Mouse (Mus musculus): Measurements from ENCODE around the gene Prelid3b. TPM values are rescaled to one million over a fixed set of nuclear protein-coding genes. Genes with fewer than 3 reads are reported as not detected.

The Prelid3b gene
- polyA plus RNA-seq, 1 experiment from 2014 or later = 68.9 TPM

DNA sequence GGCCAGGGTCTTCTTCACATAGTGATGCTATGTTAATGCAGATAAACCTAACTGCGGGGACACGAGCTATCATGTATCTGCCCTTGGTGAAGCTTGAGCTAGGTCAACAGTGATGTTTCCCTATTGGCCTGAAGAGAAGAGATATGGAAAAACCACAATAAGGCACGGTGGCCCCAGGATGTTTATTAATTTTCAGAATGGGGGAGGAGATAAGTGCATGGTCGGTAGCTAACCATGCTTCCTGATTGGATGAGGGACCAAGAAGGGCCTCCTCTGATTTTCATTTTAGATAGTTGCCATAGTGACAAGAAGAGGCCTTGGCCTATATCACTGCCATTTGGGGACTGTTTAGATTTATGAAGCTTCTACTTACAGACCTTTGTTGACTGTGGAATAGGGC, 2.5 kb downstream of the Prelid3b start:
- Histone ChIP-seq H3K9ac (replicated peaks; ENCODE audit: low read depth) (no peak overlapping the region), H3K9me3 (ENCODE audit: low read length) (no peaks in the 10 kb centered on the region), H3K4me1 (ENCODE audit: insufficient read depth, low read depth, low read length) (peaks cover 6% of the 10 kb centered on the region; the same call in 1 of the 2 replicates), H3K4me2 (replicated peaks; ENCODE audit: low read depth, low read length) (no peak overlapping the region), H3K27ac (ENCODE audit: low read length) (no peak overlapping the region), H3K36me3 (ENCODE audit: insufficient read depth, low read length) (no peaks in the 10 kb centered on the region), H3K4me3 (ENCODE audit: low read depth, low read length) (no peak overlapping the region), H3K27me3 (replicated peaks; ENCODE audit: insufficient read depth, low read length) (no peaks in the 10 kb centered on the region)
- WGBS = 45% methylated on average over 4 of the region's 4 CpGs
- ATAC-seq (no peak), DNase-seq (ENCODE audit: low spot score) (no peak)
- TF ChIP-seq EP300 (IDR thresholded peaks at IDR 0.05) (no peak), CTCF (IDR thresholded peaks at IDR 0.05) (no peak)

DNA sequence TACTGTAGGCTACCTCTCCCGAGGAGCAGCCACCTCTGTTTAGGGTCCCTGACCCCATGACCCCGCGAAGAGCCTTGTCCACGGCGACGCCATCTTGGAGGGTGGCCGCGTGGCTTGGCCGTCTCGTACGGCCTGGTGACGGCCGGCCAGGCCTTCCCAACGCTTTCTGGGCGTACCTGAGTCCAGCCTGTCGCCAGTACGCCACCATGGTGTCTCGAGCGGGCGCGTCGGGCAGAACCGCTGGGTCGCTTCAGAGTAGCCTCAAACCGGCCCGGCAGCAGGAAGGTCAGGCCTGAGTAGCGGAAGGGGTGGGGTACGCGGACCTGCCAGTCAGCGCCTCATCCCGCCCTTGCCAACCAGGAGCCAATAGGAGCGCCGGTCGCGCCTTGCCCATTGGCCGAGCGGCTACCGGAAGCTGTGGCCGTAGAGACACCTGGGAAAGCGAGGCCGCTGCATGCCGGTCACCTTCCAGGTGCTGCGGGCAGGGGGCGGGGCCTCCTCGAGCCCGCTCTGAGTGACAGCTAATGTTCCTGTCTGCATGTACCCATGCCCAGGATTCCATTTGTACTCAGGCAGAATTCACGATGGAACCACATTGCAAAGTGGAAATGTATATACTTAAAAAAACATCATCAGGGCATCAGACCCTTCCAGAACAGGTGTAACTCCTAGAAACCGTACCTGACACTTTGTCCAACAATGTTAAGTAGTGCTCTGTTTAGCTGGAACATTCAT, 8.9 kb downstream of the Prelid3b start, which contains the start of gene Atp5e:
Gene Atp5e, minus strand, starts transcription at position 317 of the 735 bp plus-strand sequence.
- Histone ChIP-seq H3K9ac (replicated peaks; ENCODE audit: low read depth) (peak within 1 kb of the TSS; percentile 71), H3K36me3 (ENCODE audit: insufficient read depth, low read length) (no peaks in the 10 kb centered on the region), H3K27me3 (replicated peaks; ENCODE audit: insufficient read depth, low read length) (no peaks in the 10 kb centered on the region), H3K27ac (ENCODE audit: low read length) (peak within 1 kb of the TSS; percentile 71; the same call in 1 of the 2 replicates), H3K4me1 (ENCODE audit: insufficient read depth, low read depth, low read length) (peaks cover 8% of the 10 kb centered on the region; the same call in 1 of the 2 replicates), H3K4me2 (replicated peaks; ENCODE audit: low read depth, low read length) (peak within 1 kb of the TSS; percentile 94), H3K4me3 (ENCODE audit: low read depth, low read length) (peak within 1 kb of the TSS; percentile 69), H3K9me3 (ENCODE audit: low read length) (no peaks in the 10 kb centered on the region)
- peak; percentile 100 for ATAC-seq
- TF ChIP-seq CTCF (IDR thresholded peaks at IDR 0.05) = peak; percentile 20; the same call in 1 of the 2 replicates
- no peak for TF ChIP-seq EP300 (IDR thresholded peaks at IDR 0.05)
- 3% methylated on average over 48 of the region's 48 CpGs for WGBS
- DNase-seq (ENCODE audit: low spot score) = peak; percentile 98

DNA sequence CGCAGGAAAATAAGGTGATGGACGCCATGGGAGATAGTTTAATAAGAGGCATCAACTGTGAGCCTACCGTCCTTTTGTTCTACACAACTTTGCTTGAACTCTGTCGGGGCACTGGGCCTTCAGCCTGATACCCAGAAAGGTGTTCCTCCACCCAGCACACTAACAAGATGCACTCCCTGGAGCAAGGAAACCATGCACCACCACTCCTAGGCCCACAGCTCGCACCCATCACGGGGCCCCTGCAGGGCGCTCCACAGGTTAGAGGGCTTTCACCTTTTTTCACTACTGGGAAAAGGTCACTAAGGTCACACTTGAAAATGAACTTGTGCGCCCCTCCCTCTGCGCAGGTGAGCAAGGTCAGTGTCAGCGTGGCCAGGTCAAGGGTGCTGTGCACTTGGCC, 9.5 kb downstream of the Prelid3b start:
- no peaks in the 10 kb centered on the region for H3K36me3 ChIP-seq (ENCODE audit: insufficient read depth, low read length)
- 0 out of 2 replicates have a peak overlapping the region, but pooled peaks have one; percentile 71 for H3K27ac ChIP-seq (ENCODE audit: low read length)

DNA sequence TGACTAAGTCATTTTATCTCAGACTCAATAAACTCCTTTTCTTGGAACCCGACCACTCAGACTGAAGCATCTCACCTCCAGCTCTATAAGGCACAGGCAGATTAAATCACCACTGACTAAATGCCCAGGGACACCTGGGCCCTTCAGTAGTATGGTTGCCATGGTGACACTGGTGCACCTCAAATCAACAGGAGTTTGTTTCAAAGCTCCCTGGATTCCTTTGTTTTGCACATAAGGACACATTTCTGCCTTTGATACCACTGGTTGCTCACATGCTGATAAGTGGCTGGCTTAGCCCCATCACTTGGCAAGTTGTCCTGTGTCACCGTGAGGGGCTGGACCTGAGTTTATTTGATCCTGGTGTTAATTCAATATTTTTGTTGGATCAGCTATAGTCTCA, 13.5 kb downstream of the Prelid3b start:
- Histone ChIP-seq H3K4me2 (replicated peaks; ENCODE audit: low read depth, low read length) (no peak overlapping the region), H3K4me1 (ENCODE audit: insufficient read depth, low read depth, low read length) (peaks cover 8% of the 10 kb centered on the region; the same call in 1 of the 2 replicates), H3K9ac (replicated peaks; ENCODE audit: low read depth) (no peak overlapping the region), H3K27me3 (replicated peaks; ENCODE audit: insufficient read depth, low read length) (no peaks in the 10 kb centered on the region), H3K27ac (ENCODE audit: low read length) (no peak overlapping the region), H3K9me3 (ENCODE audit: low read length) (no peaks in the 10 kb centered on the region), H3K4me3 (ENCODE audit: low read depth, low read length) (no peak overlapping the region), H3K36me3 (ENCODE audit: insufficient read depth, low read length) (no peaks in the 10 kb centered on the region)
- WGBS = 45% methylated on average over 2 of the region's 2 CpGs
- DNase-seq (ENCODE audit: low spot score) (no peak), ATAC-seq (no peak)
- TF ChIP-seq CTCF (IDR thresholded peaks at IDR 0.05) = no peak
- no peak for TF ChIP-seq EP300 (IDR thresholded peaks at IDR 0.05)

More for the DNA sequence above, 9.5 kb downstream of the Prelid3b start:
- TF ChIP-seq EP300 (IDR thresholded peaks at IDR 0.05) = no peak
- no peak for TF ChIP-seq CTCF (IDR thresholded peaks at IDR 0.05)
- no peaks in the 10 kb centered on the region for H3K9me3 ChIP-seq (ENCODE audit: low read length)
- DNase-seq (ENCODE audit: low spot score) = no peak
- peak overlapping the region; percentile 69 for H3K4me3 ChIP-seq (ENCODE audit: low read depth, low read length)
- peaks cover 8% of the 10 kb centered on the region; the same call in 1 of the 2 replicates for H3K4me1 ChIP-seq (ENCODE audit: insufficient read depth, low read depth, low read length)
- H3K4me2 ChIP-seq (replicated peaks; ENCODE audit: low read depth, low read length) = peak overlapping the region; percentile 94
- no peaks in the 10 kb centered on the region for H3K27me3 ChIP-seq (replicated peaks; ENCODE audit: insufficient read depth, low read length)
- ATAC-seq = peak; percentile 7
- peak overlapping the region; percentile 71 for H3K9ac ChIP-seq (replicated peaks; ENCODE audit: low read depth)
- 23% methylated on average over 10 of the region's 10 CpGs for WGBS

DNA sequence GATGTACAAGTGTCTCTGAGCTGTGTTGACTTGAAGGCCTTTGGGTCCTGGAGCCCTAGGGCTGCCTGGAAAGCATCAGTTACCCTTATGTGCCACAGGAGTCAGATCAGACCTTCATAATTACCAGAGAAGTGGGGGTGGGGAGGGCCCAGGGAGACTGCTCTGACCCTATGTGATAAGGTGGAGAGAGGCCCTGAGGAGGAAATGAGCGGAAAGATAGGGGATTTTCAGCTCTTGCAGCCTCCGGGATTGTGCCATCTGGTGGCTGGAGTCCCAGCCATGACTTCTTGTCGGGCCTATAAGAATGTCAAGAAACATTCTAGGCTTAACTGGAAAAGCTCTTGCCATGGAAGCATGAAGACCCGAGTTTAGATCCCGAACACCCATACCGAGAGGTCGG, 19.2 kb downstream of the Prelid3b start:
- no peak for TF ChIP-seq EP300 (IDR thresholded peaks at IDR 0.05)
- peak; percentile 55 for TF ChIP-seq CTCF (IDR thresholded peaks at IDR 0.05)
- no peak overlapping the region for H3K4me3 ChIP-seq (ENCODE audit: low read depth, low read length)
- no peak for DNase-seq (ENCODE audit: low spot score)
- no peaks in the 10 kb centered on the region for H3K4me1 ChIP-seq (ENCODE audit: insufficient read depth, low read depth, low read length)
- no peak overlapping the region for H3K9ac ChIP-seq (replicated peaks; ENCODE audit: low read depth)
- no peaks in the 10 kb centered on the region for H3K9me3 ChIP-seq (ENCODE audit: low read length)
- 66% methylated on average over 7 of the region's 7 CpGs for WGBS
- no peak overlapping the region for H3K27ac ChIP-seq (ENCODE audit: low read length)
- H3K27me3 ChIP-seq (replicated peaks; ENCODE audit: insufficient read depth, low read length) = no peaks in the 10 kb centered on the region
- no peak overlapping the region for H3K4me2 ChIP-seq (replicated peaks; ENCODE audit: low read depth, low read length)
- no peaks in the 10 kb centered on the region for H3K36me3 ChIP-seq (ENCODE audit: insufficient read depth, low read length)
- no peak for ATAC-seq

DNA sequence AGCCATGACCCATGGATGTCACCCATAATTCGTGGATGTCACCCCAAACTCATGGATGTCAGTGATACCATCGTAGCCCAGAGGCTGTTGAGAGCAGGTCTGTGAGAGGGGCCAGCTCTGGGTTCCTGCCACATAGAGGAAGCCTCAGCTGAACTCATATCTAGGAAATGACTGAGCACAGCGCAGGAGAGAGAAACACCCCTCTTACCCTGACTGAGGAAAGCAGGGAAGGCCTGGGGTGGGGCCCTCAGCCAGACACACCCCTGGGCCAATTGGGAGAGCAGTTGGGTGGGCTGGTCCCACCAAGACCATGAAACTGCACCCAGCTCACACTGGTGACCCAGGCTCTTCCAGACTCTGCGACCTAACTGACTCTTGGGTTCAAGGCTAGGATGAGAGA, 22.5 kb downstream of the Prelid3b start, which contains the start of gene Tubb1:
Gene Tubb1, plus strand, starts transcription at position 343 of the 400 bp plus-strand sequence.
- Histone ChIP-seq H3K9ac (replicated peaks; ENCODE audit: low read depth) (no peak within 1 kb of the TSS), H3K36me3 (ENCODE audit: insufficient read depth, low read length) (no peaks in the 10 kb centered on the region), H3K4me3 (ENCODE audit: low read depth, low read length) (no peak within 1 kb of the TSS), H3K4me2 (replicated peaks; ENCODE audit: low read depth, low read length) (no peak within 1 kb of the TSS), H3K27ac (ENCODE audit: low read length) (no peak within 1 kb of the TSS), H3K27me3 (replicated peaks; ENCODE audit: insufficient read depth, low read length) (no peaks in the 10 kb centered on the region), H3K9me3 (ENCODE audit: low read length) (no peaks in the 10 kb centered on the region), H3K4me1 (ENCODE audit: insufficient read depth, low read depth, low read length) (no peaks in the 10 kb centered on the region)
- 74% methylated on average over 4 of the region's 4 CpGs for WGBS
- DNase-seq (ENCODE audit: low spot score) = no peak
- no peak for TF ChIP-seq CTCF (IDR thresholded peaks at IDR 0.05)
- no peak for TF ChIP-seq EP300 (IDR thresholded peaks at IDR 0.05)
- ATAC-seq = no peak

Data from lung, postnatal 0 days (tissue).